Mouse (Mus musculus) CH12.LX (cell line): ENCODE data around the gene Cmip. TPM values are rescaled to one million over a fixed set of nuclear protein-coding genes. Genes with fewer than 3 reads are reported as not detected.

Experiments
- DNase-seq: peaks from one replicate; pipeline ENCODE4 v3.0.0-alpha.2; 2013; ENCODE audit errors: extremely low read depth
- H3K27ac ChIP-seq: 2 replicates; pipeline ENCODE4 v1.5.1; 2012; ENCODE audit warnings: low read depth, mild to moderate bottlenecking, control low read depth, moderate library complexity; ENCODE audit not compliant: insufficient read depth
- H3K27me3 ChIP-seq: replicated peaks from 2 replicates; pipeline ENCODE3; 2012; ENCODE audit warnings: inconsistent platforms
- H3K36me3 ChIP-seq, 2 experiments: replicated peaks in 1 of 2; 2 replicates each; pipeline versions ENCODE3 to v1.6.1; 2012; ENCODE audit warnings: inconsistent platforms in 1 of 2, low read length in 1 of 2, mild to moderate bottlenecking in 1 of 2, mixed read lengths in 1 of 2, moderate library complexity in 1 of 2; ENCODE audit not compliant: control insufficient read depth in 1 of 2, insufficient read depth in 1 of 2
- H3K4me1 ChIP-seq, 2 experiments: 2 replicates each; pipeline ENCODE4 v1.6.1; 2012; ENCODE audit warnings: inconsistent platforms in 1 of 2, moderate library complexity in 1 of 2; ENCODE audit not compliant: insufficient read depth in 2 of 2, control insufficient read depth in 1 of 2
- H3K4me2 ChIP-seq: 2 replicates; pipeline ENCODE4 v1.6.1; 2012; ENCODE audit warnings: low read depth, mild to moderate bottlenecking, control low read depth; ENCODE audit not compliant: poor library complexity, insufficient read depth, severe bottlenecking
- H3K4me3 ChIP-seq, 3 experiments: fragments of 150-350 bp in 1 of 3; sonication (generic) in 1 of 3; replicated peaks in 1 of 3; 2 replicates each; pipeline versions ENCODE3 to v1.5.1; 2011 to 2012; ENCODE audit warnings: low read depth in 2 of 3, low read length in 2 of 3, mild to moderate bottlenecking in 2 of 3, moderate library complexity in 2 of 3, control low read depth in 1 of 3, improper control_type of control experiment in 1 of 3, inconsistent platforms in 1 of 3, mixed read lengths in 1 of 3; ENCODE audit not compliant: poor library complexity in 1 of 3
- H3K79me2 ChIP-seq: replicated peaks from 2 replicates; pipeline ENCODE4 v1.6.1; 2012; ENCODE audit warnings: mild to moderate bottlenecking, moderate library complexity; ENCODE audit not compliant: control insufficient read depth, poor library complexity, insufficient read depth, severe bottlenecking; ENCODE audit errors: extremely low read depth
- H3K9ac ChIP-seq: 2 replicates; pipeline ENCODE4 v1.6.1; 2012; ENCODE audit warnings: low read depth, mild to moderate bottlenecking, control low read depth, moderate library complexity; ENCODE audit not compliant: insufficient read depth
- H3K9me3 ChIP-seq: replicated peaks from 2 replicates; pipeline ENCODE3; 2012; ENCODE audit warnings: low read length, inconsistent platforms, mixed read lengths
- BHLHE40 ChIP-seq: IDR thresholded peaks from 2 replicates; pipeline ENCODE4 v1.6.1; 2011; ENCODE audit warnings: mild to moderate bottlenecking, low read depth, low read length, improper control_type of control experiment
- CHD1 ChIP-seq: IDR thresholded peaks from 2 replicates; pipeline ENCODE4 v1.6.1; 2012; ENCODE audit warnings: low read depth, low read length, improper control_type of control experiment, inconsistent platforms
- CHD2 ChIP-seq: IDR thresholded peaks from 2 replicates; pipeline ENCODE4 v1.6.1; 2011; ENCODE audit warnings: low read length, improper control_type of control experiment
- CTCF ChIP-seq, 2 experiments: IDR thresholded peaks in 1 of 2; conservative IDR thresholded peaks in 1 of 2; 2 replicates each; pipeline ENCODE4 v1.5.1; 2011 to 2012; ENCODE audit warnings: low read depth in 2 of 2, low read length in 2 of 2, improper control_type of control experiment in 1 of 2, inconsistent platforms in 1 of 2, mild to moderate bottlenecking in 1 of 2, moderate library complexity in 1 of 2
- E2F4 ChIP-seq: IDR thresholded peaks from 2 replicates; pipeline ENCODE4 v1.6.1; 2011; ENCODE audit warnings: low read depth, low read length, improper control_type of control experiment; ENCODE audit not compliant: insufficient replicate concordance
- ELF1 ChIP-seq: IDR thresholded peaks from 2 replicates; pipeline ENCODE4 v1.6.1; 2014; ENCODE audit warnings: low read depth, mild to moderate bottlenecking, inconsistent platforms, low read length, improper control_type of control experiment
- EP300 ChIP-seq: IDR thresholded peaks from 2 replicates; pipeline ENCODE4 v1.6.1; 2011; ENCODE audit warnings: low read length, improper control_type of control experiment
- ETS1 ChIP-seq: conservative IDR thresholded peaks from 2 replicates; pipeline ENCODE4 v1.6.1; 2012; ENCODE audit warnings: low read depth, mild to moderate bottlenecking, inconsistent platforms, low read length, improper control_type of control experiment, moderate library complexity
- GABPA ChIP-seq: IDR thresholded peaks from 2 replicates; pipeline ENCODE4 v1.6.1; 2012; ENCODE audit warnings: low read depth, low read length, improper control_type of control experiment, inconsistent platforms; ENCODE audit not compliant: insufficient replicate concordance
- HCFC1 ChIP-seq: IDR thresholded peaks from 2 replicates; pipeline ENCODE4 v1.6.1; 2012; ENCODE audit warnings: low read depth, mild to moderate bottlenecking, inconsistent platforms, low read length, improper control_type of control experiment
- IRF4 ChIP-seq: IDR thresholded peaks from 2 replicates; pipeline ENCODE4 v1.6.1; 2014; ENCODE audit warnings: low read depth, mild to moderate bottlenecking, inconsistent platforms, low read length, improper control_type of control experiment
- JUND ChIP-seq: conservative IDR thresholded peaks from 2 replicates; pipeline ENCODE4 v1.6.1; 2011; ENCODE audit warnings: low read depth, low read length, improper control_type of control experiment
- KAT2A ChIP-seq: IDR thresholded peaks from 2 replicates; pipeline ENCODE4 v1.6.1; 2012; ENCODE audit warnings: low read length, improper control_type of control experiment, inconsistent platforms; ENCODE audit not compliant: insufficient replicate concordance
- MAFK ChIP-seq: IDR thresholded peaks from 2 replicates; pipeline ENCODE4 v1.6.1; 2011; ENCODE audit warnings: low read length, improper control_type of control experiment; ENCODE audit not compliant: insufficient replicate concordance
- MAX ChIP-seq: IDR thresholded peaks from 2 replicates; pipeline ENCODE4 v1.6.1; 2011; ENCODE audit warnings: low read length, improper control_type of control experiment
- MAZ ChIP-seq: IDR thresholded peaks from 2 replicates; pipeline ENCODE4 v1.6.1; 2012; ENCODE audit warnings: low read depth, mild to moderate bottlenecking, inconsistent platforms, low read length, improper control_type of control experiment, moderate library complexity
- MXI1 ChIP-seq: IDR thresholded peaks from 2 replicates; pipeline ENCODE4 v1.6.1; 2011; ENCODE audit warnings: mild to moderate bottlenecking, low read depth, low read length, improper control_type of control experiment
- MYC ChIP-seq: IDR thresholded peaks from 2 replicates; pipeline ENCODE4 v1.6.1; 2011; ENCODE audit warnings: low read depth, mild to moderate bottlenecking, improper control_type of control experiment, low read length
- NELFE ChIP-seq: IDR thresholded peaks from 2 replicates; pipeline ENCODE4 v1.6.1; 2011; ENCODE audit warnings: low read depth, low read length, improper control_type of control experiment
- NRF1 ChIP-seq: IDR thresholded peaks from 2 replicates; pipeline ENCODE4 v1.6.1; 2014; ENCODE audit warnings: low read depth, mild to moderate bottlenecking, inconsistent platforms, low read length, improper control_type of control experiment, moderate library complexity
- POLR2AphosphoS2 ChIP-seq: IDR thresholded peaks from 2 replicates; pipeline ENCODE4 v1.6.1; 2011; ENCODE audit warnings: low read depth, low read length, improper control_type of control experiment
- RAD21 ChIP-seq: IDR thresholded peaks from 2 replicates; pipeline ENCODE4 v1.6.1; 2011; ENCODE audit warnings: low read depth, mild to moderate bottlenecking, low read length, improper control_type of control experiment, moderate library complexity
- RCOR1 ChIP-seq: conservative IDR thresholded peaks from 2 replicates; pipeline ENCODE4 v1.6.1; 2012; ENCODE audit warnings: low read depth, mild to moderate bottlenecking, inconsistent platforms, low read length, improper control_type of control experiment
- SIN3A ChIP-seq: IDR thresholded peaks from 2 replicates; pipeline ENCODE4 v1.6.1; 2012; ENCODE audit warnings: low read length, improper control_type of control experiment, inconsistent platforms
- SMC3 ChIP-seq: IDR thresholded peaks from 2 replicates; pipeline ENCODE4 v1.6.1; 2011; ENCODE audit warnings: low read depth, low read length, improper control_type of control experiment
- UBTF ChIP-seq: IDR thresholded peaks from 2 replicates; pipeline ENCODE4 v1.6.1; 2012; ENCODE audit warnings: low read depth, mild to moderate bottlenecking, inconsistent platforms, low read length, improper control_type of control experiment, moderate library complexity
- USF1 ChIP-seq: IDR thresholded peaks from 2 replicates; pipeline ENCODE4 v1.6.1; 2014; ENCODE audit warnings: low read depth, mild to moderate bottlenecking, inconsistent platforms, low read length, improper control_type of control experiment
- USF2 ChIP-seq: conservative IDR thresholded peaks from 2 replicates; pipeline ENCODE4 v1.6.1; 2011; ENCODE audit warnings: low read depth, low read length, improper control_type of control experiment
- ZC3H11A ChIP-seq: IDR thresholded peaks from 2 replicates; pipeline ENCODE4 v1.6.1; 2012; ENCODE audit warnings: low read depth, mild to moderate bottlenecking, inconsistent platforms, low read length, improper control_type of control experiment
- ZNF384 ChIP-seq: IDR thresholded peaks from 2 replicates; pipeline ENCODE4 v1.6.1; 2012; ENCODE audit warnings: low read depth, low read length, improper control_type of control experiment, inconsistent platforms
- dilution Hi-C: fragments of 300-500 bp; cut with MboI; formaldehyde crosslinking; loops from 2 replicates; pipeline ENCODE4 v1.14.3; 2020; ENCODE audit warnings: low sequenced_read_pairs; ENCODE audit not compliant: extremely low pct_unique_long_range_greater_than_20kb, extremely low pct_ligation_motif_present
- in situ Hi-C: fragments of 300-500 bp; cut with MboI; formaldehyde crosslinking; loops from 3 replicates; pipeline ENCODE4 v1.14.3; 2019; ENCODE audit warnings: low sequenced_read_pairs, low pct_ligation_motif_present, low pct_unique_long_range_greater_than_20kb, mixed read lengths
- polyA plus RNA-seq: library from polyadenylated mRNA; unstranded; fragments of >175 nt; gene quantifications from 2 replicates; pipeline ENCODE4 v1.2.1, GENCODE M21; 2012; ENCODE audit warnings: low read depth; ENCODE audit not compliant: insufficient read length
- total RNA-seq, 2 experiments: library from RNA; depleted of rRNA; stranded (reverse); fragments of 300-350 nt in 1 of 2; fragments of >200 nt in 1 of 2; gene quantifications; 2 replicates each; pipeline ENCODE4 v1.2.3; 2012 to 2014

The Cmip gene
- total RNA-seq (2012; rRNA removed) (12.0 and 16.5 TPM in 2 replicates), total RNA-seq (2014; rRNA removed) (4.3 and 5.2 TPM in 2 replicates), polyA plus RNA-seq (36.3 and 39.0 TPM in 2 replicates)

GRCm38 (mm10) chr8:117257029-117257820 is at the start of gene Cmip:
Cmip (plus strand) TSS chr8:117257064.
- Histone ChIP-seq H3K4me2 (peak within 1 kb of the TSS; percentile 63), H3K27ac (peak within 1 kb of the TSS; percentile 25; the same call in 1 of the 2 replicates), H3K4me1 (peaks cover 16 to 53% of the 10 kb centered on the region in 2 experiments), H3K9me3 (peaks cover 10% of the 10 kb centered on the region), H3K4me3 (peak within 1 kb of the TSS; percentile 82 to 91 (median 88)), H3K27me3 (no peaks in the 10 kb centered on the region), H3K79me2 (peaks cover 49% of the 10 kb centered on the region), H3K36me3 (peaks cover 0 to 23% of the 10 kb centered on the region in 2 experiments), H3K9ac (peak within 1 kb of the TSS; percentile 76)
- 0 out of 2 replicates have a peak, but pooled peaks have one; percentile 27 for TF ChIP-seq NRF1
- TF ChIP-seq E2F4 = no peak
- in situ Hi-C loops = no loop called here
- dilution Hi-C loops = no loop called here
- DNase-seq = no peak

GRCm38 (mm10) chr8:117209150-117209549 is 47.7 kb upstream of the Cmip start:
- peak overlapping the region; percentile 47 for H3K27ac ChIP-seq
- dilution Hi-C loops = no loop called here
- in situ Hi-C loops = no loop called here
- no peaks in the 10 kb centered on the region for H3K79me2 ChIP-seq
- peak; percentile 84 for DNase-seq
- peak overlapping the region; percentile 36; the same call in 1 of the 2 replicates for H3K9ac ChIP-seq
- no peaks in the 10 kb centered on the region for H3K9me3 ChIP-seq
- peaks cover 1 to 37% of the 10 kb centered on the region in 2 experiments for H3K36me3 ChIP-seq
- H3K27me3 ChIP-seq = no peaks in the 10 kb centered on the region
- peak overlapping the region; percentile 70 for H3K4me2 ChIP-seq
- H3K4me1 ChIP-seq = peaks cover 2 to 32% of the 10 kb centered on the region in 2 experiments; a peak in 3 of 4 replicates
- H3K4me3 ChIP-seq = no peak overlapping the region
- TF ChIP-seq USF2 (no peak), ZC3H11A (no peak), KAT2A (no peak), MAFK (no peak), CHD1 (no peak), SMC3 (no peak), CTCF (conservative IDR thresholded peaks at IDR 0.05 in 1 of 2, IDR thresholded peaks at IDR 0.05 in 1 of 2; ENCODE audit: low read depth in 2 of 2, low read length in 2 of 2) (no peak), CHD2 (no peak), MAX (0 out of 2 replicates have a peak, but pooled peaks have one; percentile 29), EP300 (peak; percentile 57; the same call in 1 of the 2 replicates), MYC (0 out of 2 replicates have a peak, but pooled peaks have one; percentile 21), SIN3A (peak; percentile 27; the same call in 1 of the 2 replicates), UBTF (no peak), JUND (peak; percentile 71; the same call in 1 of the 2 replicates), ELF1 (peak; percentile 50; the same call in 1 of the 2 replicates), E2F4 (no peak), POLR2AphosphoS2 (no peak), ZNF384 (no peak), ETS1 (peak; percentile 42), MXI1 (0 out of 2 replicates have a peak, but pooled peaks have one; percentile 25), GABPA (no peak), IRF4 (no peak), USF1 (no peak), MAZ (no peak), NELFE (no peak; the same call in 1 of the 2 replicates), HCFC1 (no peak), BHLHE40 (no peak), RAD21 (no peak), RCOR1 (peak; percentile 64; the same call in 1 of the 2 replicates)
